Comparison of ENCODE assay signal across 23 mouse cellular contexts in the genomic region with DNA sequence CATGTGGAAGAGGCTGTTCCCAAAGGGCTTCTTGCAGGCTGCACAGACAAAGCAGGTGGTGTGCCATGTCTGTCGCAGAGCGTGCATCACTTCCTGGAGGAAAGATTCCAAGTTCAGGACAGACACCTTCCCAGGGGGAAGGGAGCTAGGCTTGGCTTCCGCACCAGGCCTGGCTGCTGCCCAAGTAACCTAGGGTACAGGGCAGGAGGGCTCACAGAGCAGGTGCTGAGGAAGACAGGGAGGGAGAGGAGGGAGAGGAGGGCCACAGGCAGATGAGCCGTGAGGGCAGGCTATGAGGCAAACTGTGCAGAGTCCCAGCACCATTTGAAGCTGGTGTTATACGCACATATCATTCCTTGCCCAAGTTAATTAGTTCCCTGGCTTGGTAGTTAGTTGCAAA. TPM values are rescaled to one million over a fixed set of nuclear protein-coding genes. Genes with fewer than 3 reads are reported as not detected.
DNase-seq lines count a peak whose midpoint lies in the region; ATAC-seq and TF ChIP-seq lines count a peak whose summit lies in the region.
"Had no signal": no experiment of that assay in that cellular context is flagged by ENCODE, and none has a peak within 500 bp of the region (broad histone marks: within the 10 kb centered on the region; RNA-seq: fewer than 3 reads in every experiment).

No protein-coding gene starts in this region.

- H3K36me3 ChIP-seq in heart, embryonic 15.5 days, result peaks cover 46% of the 10 kb centered on the region
- H3K36me3 ChIP-seq in kidney, adult 2 months (ENCODE audit: control insufficient read depth, insufficient read depth, low read length), result no peaks in the 10 kb centered on the region
- no peaks in the 10 kb centered on the region for H3K36me3 ChIP-seq in intestine, embryonic 15.5 days
- H3K36me3 ChIP-seq in stomach, embryonic 14.5 days (ENCODE audit: control insufficient read depth, insufficient read depth, low read length), result no peaks in the 10 kb centered on the region
- H3K36me3 ChIP-seq: embryonic facial prominence, embryonic 10.5 days; forebrain, embryonic 15.5 days; hindbrain, embryonic 10.5 days had no signal

- TF ChIP-seq CTCF in kidney, adult 2 months (conservative IDR thresholded peaks at IDR 0.05; ENCODE audit: insufficient read depth, insufficient read length, low read depth, low read length), result no peak

- H3K4me3 ChIP-seq in heart, embryonic 15.5 days, result no peak overlapping the region
- no peak overlapping the region for H3K4me3 ChIP-seq in kidney, adult 2 months (ENCODE audit: insufficient read depth, low read depth, low read length)
- H3K4me3 ChIP-seq in intestine, embryonic 15.5 days (replicated peaks), result no peak overlapping the region
- H3K4me3 ChIP-seq in stomach, embryonic 14.5 days (ENCODE audit: low read depth, low read length), result no peak overlapping the region
- H3K4me3 ChIP-seq: embryonic facial prominence, embryonic 10.5 days; forebrain, embryonic 15.5 days; hindbrain, embryonic 10.5 days; megakaryocyte, embryonic 14.5 days had no signal

- H3K4me1 ChIP-seq in heart, embryonic 15.5 days (replicated peaks), result peaks cover 52% of the 10 kb centered on the region
- no peaks in the 10 kb centered on the region for H3K4me1 ChIP-seq in kidney, adult 2 months (ENCODE audit: control insufficient read depth, insufficient read depth, low read length)
- H3K4me1 ChIP-seq in intestine, embryonic 15.5 days (replicated peaks), result peaks cover 22% of the 10 kb centered on the region
- H3K4me1 ChIP-seq in stomach, embryonic 14.5 days (ENCODE audit: control insufficient read depth, insufficient read depth, low read length), result peaks cover 8% of the 10 kb centered on the region; the same call in 1 of the 2 replicates
- H3K4me1 ChIP-seq: forebrain, embryonic 15.5 days; megakaryocyte, embryonic 14.5 days had no signal

- no peak for TF ChIP-seq POLR2A in kidney, adult 2 months (IDR thresholded peaks at IDR 0.05; ENCODE audit: low read depth, low read length)

- peak overlapping the region; percentile 36; the same call in 1 of the 2 replicates for H3K27ac ChIP-seq in heart, embryonic 15.5 days
- H3K27ac ChIP-seq in kidney, adult 2 months (ENCODE audit: insufficient read depth, low read depth, low read length), result no peak overlapping the region
- peak overlapping the region; percentile 51; the same call in 1 of the 2 replicates for H3K27ac ChIP-seq in intestine, embryonic 15.5 days
- H3K27ac ChIP-seq in stomach, embryonic 14.5 days (ENCODE audit: low read length), result peak overlapping the region; percentile 92; the same call in 1 of the 2 replicates
- H3K27ac ChIP-seq: embryonic facial prominence, embryonic 10.5 days; forebrain, embryonic 15.5 days; hindbrain, embryonic 10.5 days had no signal

- 83% methylated on average over 5 of the region's 5 CpGs for WGBS in heart, embryonic 15.5 days
- WGBS in kidney, adult 2 months, result 54% methylated on average over 5 of the region's 5 CpGs
- WGBS in intestine, embryonic 15.5 days, result 86% methylated on average over 5 of the region's 5 CpGs
- WGBS in stomach, embryonic 14.5 days, result 82% methylated on average over 5 of the region's 5 CpGs

- H3K4me2 ChIP-seq in heart, embryonic 15.5 days, result no peak overlapping the region
- no peak overlapping the region for H3K4me2 ChIP-seq in intestine, embryonic 15.5 days (replicated peaks)
- H3K4me2 ChIP-seq in stomach, embryonic 14.5 days (replicated peaks; ENCODE audit: low read depth, low read length), result no peak overlapping the region
- H3K4me2 ChIP-seq: forebrain, embryonic 15.5 days had no signal

- ATAC-seq in heart, embryonic 15.5 days (replicated peaks; ENCODE audit: insufficient number of reproducible peaks, insufficient read depth, low FRiP score, low read depth), result no peak
- ATAC-seq in intestine, embryonic 15.5 days, result no peak
- ATAC-seq in stomach, embryonic 14.5 days (ENCODE audit: insufficient number of reproducible peaks, insufficient read depth, low FRiP score, low read depth), result no peak
- ATAC-seq: forebrain, embryonic 15.5 days; midbrain, embryonic 16.5 days had no signal

- no peaks in the 10 kb centered on the region for H3K27me3 ChIP-seq in heart, embryonic 15.5 days
- H3K27me3 ChIP-seq in kidney, adult 2 months (replicated peaks; ENCODE audit: control insufficient read depth, insufficient read depth, low read length), result no peaks in the 10 kb centered on the region
- H3K27me3 ChIP-seq in intestine, embryonic 15.5 days (replicated peaks), result 0 out of 2 replicates have a peak, but pooled peaks cover 2% of the 10 kb centered on the region
- no peaks in the 10 kb centered on the region for H3K27me3 ChIP-seq in stomach, embryonic 14.5 days (ENCODE audit: control insufficient read depth, insufficient read depth, low read length)
- H3K27me3 ChIP-seq: forebrain, embryonic 15.5 days had no signal

- no peak overlapping the region for H3K9ac ChIP-seq in heart, embryonic 15.5 days
- no peak overlapping the region for H3K9ac ChIP-seq in intestine, embryonic 15.5 days
- H3K9ac ChIP-seq in stomach, embryonic 14.5 days (replicated peaks; ENCODE audit: low read depth, low read length), result no peak overlapping the region
- H3K9ac ChIP-seq: forebrain, embryonic 15.5 days had no signal

- H3K9me3 ChIP-seq in heart, embryonic 15.5 days (replicated peaks), result no peaks in the 10 kb centered on the region
- H3K9me3 ChIP-seq in intestine, embryonic 15.5 days, result no peaks in the 10 kb centered on the region
- no peaks in the 10 kb centered on the region for H3K9me3 ChIP-seq in stomach, embryonic 14.5 days (ENCODE audit: control insufficient read depth, low read depth, low read length)
- H3K9me3 ChIP-seq: embryonic facial prominence, embryonic 10.5 days; forebrain, embryonic 15.5 days; hindbrain, embryonic 10.5 days; megakaryocyte, embryonic 14.5 days had no signal

- DNase-seq in heart, postnatal 4 days, result no peak
- DNase-seq in kidney, adult 2 months, result peak; percentile 36
- no peak for DNase-seq in kidney, postnatal 14 days
- DNase-seq in urinary bladder, postnatal 25 days (ENCODE audit: low spot score), result no peak
- DNase-seq: cerebellum, adult 11 months; cerebellum, postnatal 14 days; heart, adult 18-20 months; lung, postnatal 14 days; thymus, postnatal 25 days had no signal

RNA-seq across cellular contexts. Expression of a gene that starts 19.3 kb away (rescaled TPM):
- polyA plus RNA-seq in heart, embryonic 15.5 days (2015; fragmentation: Nextera tagmentation; extraction: Ambion mirVana), result not detected in 2 replicates
- total RNA-seq in heart, postnatal 4 days (2021), result not detected
- polyA plus RNA-seq in kidney, adult 2 months (2012; rRNA removed), result not detected in 2 replicates
- not detected in 2 replicates for polyA plus RNA-seq in intestine, embryonic 15.5 days (2015; fragmentation: Nextera tagmentation; extraction: Ambion mirVana)
- not detected in 2 replicates for polyA plus RNA-seq in stomach, embryonic 14.5 days (2014; fragmentation: Nextera tagmentation; extraction: Ambion mirVana)
- total RNA-seq: ES-E14; gastrocnemius, adult 8-10 months; heart, adult 18-20 months; layer of hippocampus, postnatal 10 days had no signal
- polyA plus RNA-seq: embryonic facial prominence, embryonic 10.5 days; forebrain, embryonic 15.5 days; hindbrain, embryonic 10.5 days; kidney, postnatal 0 days; limb, embryonic 14.5 days; liver, embryonic 16.5 days; midbrain, embryonic 16.5 days had no signal

RNA-seq across cellular contexts. Expression of a gene that starts 38.8 kb away (rescaled TPM):
- polyA plus RNA-seq in heart, embryonic 15.5 days (2015; fragmentation: Nextera tagmentation; extraction: Ambion mirVana), result 35.5 and 36.2 TPM in 2 replicates
- total RNA-seq in heart, postnatal 4 days (2021), result 100 to 1,000 TPM; 107 to 115 TPM
- 11.0 and 11.4 TPM in 2 replicates for polyA plus RNA-seq in kidney, adult 2 months (2012; rRNA removed)
- 34.8 and 41.3 TPM in 2 replicates for polyA plus RNA-seq in intestine, embryonic 15.5 days (2015; fragmentation: Nextera tagmentation; extraction: Ambion mirVana)
- 62.8 and 74.7 TPM in 2 replicates for polyA plus RNA-seq in stomach, embryonic 14.5 days (2014; fragmentation: Nextera tagmentation; extraction: Ambion mirVana)

RNA-seq across cellular contexts. Expression of a gene that starts 46.6 kb away (rescaled TPM):
- 300 and 308 TPM in 2 replicates for polyA plus RNA-seq in heart, embryonic 15.5 days (2015; fragmentation: Nextera tagmentation; extraction: Ambion mirVana)
- total RNA-seq in heart, postnatal 4 days (2021), result 100 to 1,000 TPM; 709 to 766 TPM
- polyA plus RNA-seq in kidney, adult 2 months (2012; rRNA removed), result 1.9 and 26.0 TPM in 2 replicates
- 7.6 and 7.8 TPM in 2 replicates for polyA plus RNA-seq in intestine, embryonic 15.5 days (2015; fragmentation: Nextera tagmentation; extraction: Ambion mirVana)
- polyA plus RNA-seq in stomach, embryonic 14.5 days (2014; fragmentation: Nextera tagmentation; extraction: Ambion mirVana), result 1.3 and 1.8 TPM in 2 replicates
- polyA plus RNA-seq: embryonic facial prominence, embryonic 10.5 days had no signal

RNA-seq across cellular contexts. Expression of a gene that starts 58.0 kb away (rescaled TPM):
- 5.0 and 5.6 TPM in 2 replicates for polyA plus RNA-seq in heart, embryonic 15.5 days (2015; fragmentation: Nextera tagmentation; extraction: Ambion mirVana)
- total RNA-seq in heart, postnatal 4 days (2021), result 1 to 10 TPM; 2.9 to 4.8 TPM
- 0.10 TPM in 1 of 2 replicates, not detected in the other for polyA plus RNA-seq in kidney, adult 2 months (2012; rRNA removed)
- polyA plus RNA-seq in intestine, embryonic 15.5 days (2015; fragmentation: Nextera tagmentation; extraction: Ambion mirVana), result 0.37 TPM in 1 of 2 replicates, not detected in the other
- polyA plus RNA-seq in stomach, embryonic 14.5 days (2014; fragmentation: Nextera tagmentation; extraction: Ambion mirVana), result not detected in 2 replicates
- total RNA-seq: gastrocnemius, adult 8-10 months; layer of hippocampus, postnatal 10 days had no signal
- polyA plus RNA-seq: forebrain, embryonic 15.5 days; hindbrain, embryonic 10.5 days; midbrain, embryonic 16.5 days had no signal

Comparison
In these comparisons a context has a peak if more than half of its experiments do, and no peak if none do; other contexts are left out.
1. RNA of a gene that starts 46.6 kb away (polyA plus RNA-seq): 300 to 308 TPM in heart, embryonic 15.5 days; 1.9 to 26.0 TPM in kidney, adult 2 months, 7.6 to 7.8 TPM in intestine, embryonic 15.5 days and 1.3 to 1.8 TPM in stomach, embryonic 14.5 days; every median in the first group is over 10 times any median in the second.